Mouse (Mus musculus) cerebellum, postnatal 10 days (tissue): ENCODE measurements at regions not wholly inside any gene's neighbourhood (a gene's known extent, or its start where the extent isn't known, plus 50 kb on each side); places are given as distances from the start of the nearest gene placed in this dataset.

ENCODE experiments used
- DNase-seq, 2 experiments: peaks; one replicate each; pipeline ENCODE4 v3.0.0; 2021; ENCODE audit warnings: mixed read lengths in 2 of 2

DNA sequence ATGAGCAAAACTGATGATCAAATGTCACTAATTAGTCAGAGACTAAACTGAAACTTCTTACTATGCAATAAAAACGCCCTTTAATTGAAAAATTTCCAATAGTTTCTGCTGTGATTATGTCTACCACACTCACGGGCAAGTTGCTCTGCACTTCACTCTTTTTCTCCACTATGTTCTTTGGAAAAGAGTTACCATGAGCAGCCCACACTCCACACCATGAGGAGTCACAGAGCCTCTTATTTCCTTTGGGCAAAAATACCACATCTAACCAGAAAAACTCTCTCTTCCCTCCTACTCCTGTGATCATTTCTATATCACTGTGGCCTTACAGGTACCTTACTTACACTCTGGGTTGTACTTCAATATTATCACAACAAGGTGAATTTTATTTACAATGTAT is 174.7 kb downstream of the Gm11361 start:
- no peak for DNase-seq

DNA sequence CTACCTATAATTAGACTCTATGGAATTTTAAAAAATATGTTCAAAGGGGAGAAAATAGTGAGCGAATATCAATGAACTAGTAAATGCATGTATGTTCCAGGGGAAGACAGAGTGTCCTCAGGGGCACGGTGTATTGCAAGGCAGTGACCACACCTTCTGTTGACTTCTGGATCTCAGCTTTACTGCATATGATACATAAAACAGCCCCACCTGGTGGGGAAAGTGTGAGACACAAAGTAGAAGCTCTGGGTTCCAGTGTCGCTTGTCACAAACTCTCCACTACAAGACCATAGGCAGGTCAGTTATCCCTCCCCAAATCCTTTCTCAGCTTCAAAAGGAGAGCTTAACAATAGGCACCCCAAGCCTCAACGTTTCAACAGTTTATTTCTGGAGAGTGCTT is 168.8 kb downstream of the Gm11361 start:
- DNase-seq, result peak; percentile 19 to 25

DNA sequence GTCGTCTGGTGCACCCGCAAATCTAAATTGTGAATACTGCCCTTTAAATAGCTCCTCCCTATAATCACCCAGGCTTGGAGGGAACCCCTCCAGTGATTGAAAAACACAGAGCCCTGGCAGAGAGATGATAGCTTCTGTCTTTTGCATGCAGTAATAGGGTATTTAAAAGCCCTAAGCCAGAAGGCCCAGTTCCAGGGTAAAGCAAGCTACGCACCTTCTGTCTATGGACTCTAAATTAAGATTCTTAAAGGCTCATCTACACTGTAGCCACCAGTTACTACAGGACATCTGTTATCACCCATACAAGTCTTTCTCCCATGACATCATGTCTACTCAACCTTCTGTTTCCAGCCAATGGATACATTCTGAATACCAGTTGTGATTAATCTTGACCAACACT is 167.8 kb downstream of the Gm11361 start:
- peak; percentile 13 to 34 for DNase-seq

DNA sequence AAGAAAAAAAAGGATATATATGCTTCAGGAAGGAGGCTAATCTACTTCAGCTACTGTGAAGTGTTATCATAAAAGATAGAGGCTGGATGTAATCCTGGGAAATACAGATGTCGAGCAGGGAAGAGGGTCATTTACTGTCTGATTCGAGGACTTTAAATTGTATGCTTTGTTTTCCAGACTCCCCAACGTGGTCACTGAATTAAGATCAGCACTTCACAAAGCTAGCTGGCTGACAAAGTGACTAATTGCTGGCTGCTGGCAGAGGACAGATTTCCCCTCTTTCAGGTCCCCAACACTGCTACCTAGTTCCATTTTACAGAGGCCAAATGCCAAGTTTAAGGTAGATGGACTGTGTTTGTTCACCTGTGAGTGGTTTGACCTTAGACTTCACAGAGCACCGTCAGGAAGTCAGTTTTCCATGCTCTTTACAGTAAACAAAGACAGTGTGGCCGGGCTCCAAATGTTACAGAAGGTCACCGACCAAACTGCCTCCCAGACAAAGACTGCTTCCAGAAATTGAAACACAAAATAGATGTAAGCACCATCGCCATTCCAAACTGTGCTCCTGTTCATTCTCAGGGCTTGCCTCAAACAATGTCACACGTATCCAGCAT is 167.2 kb downstream of the Gm11361 start:
- peak; percentile 23 to 26 for DNase-seq

DNA sequence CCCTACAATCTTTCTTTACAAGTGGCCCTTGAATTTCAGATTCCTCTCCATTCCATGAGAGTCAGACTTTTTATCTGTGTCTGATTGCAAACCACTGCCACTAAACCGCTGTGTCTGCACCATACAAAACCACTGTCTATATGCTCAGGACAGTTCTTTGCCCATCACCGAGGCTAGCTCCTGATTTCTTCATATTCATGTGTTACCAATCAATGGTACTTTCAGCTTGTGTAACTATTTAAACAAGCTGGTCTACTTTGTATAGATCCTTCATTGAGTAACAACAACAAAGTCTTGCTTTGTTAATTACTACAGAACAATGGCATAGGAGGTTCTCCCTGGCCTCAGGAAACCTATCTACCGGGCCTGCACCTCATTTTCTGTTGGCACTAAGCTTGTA is 164.0 kb downstream of the Gm11361 start:
- DNase-seq, result no peak

DNA sequence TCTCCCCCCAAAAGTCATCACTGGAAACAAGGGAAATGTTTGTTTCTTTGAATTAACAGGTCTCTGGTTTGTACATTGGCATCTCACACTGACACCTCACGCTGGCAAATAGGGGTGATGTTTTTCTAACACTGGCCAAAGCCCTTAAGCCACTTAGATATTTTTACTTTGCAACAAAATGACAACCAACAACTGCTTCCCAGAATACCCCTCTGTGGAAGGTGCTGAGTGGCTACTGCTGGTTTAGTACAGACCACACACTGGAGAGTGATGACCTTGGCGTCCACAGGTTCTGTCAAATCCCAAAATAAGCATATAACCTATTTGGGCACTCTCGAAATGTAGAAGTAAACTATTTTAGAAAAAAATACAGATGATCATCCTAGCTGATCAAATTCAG is 163.3 kb downstream of the Gm11361 start:
- no peak for DNase-seq

DNA sequence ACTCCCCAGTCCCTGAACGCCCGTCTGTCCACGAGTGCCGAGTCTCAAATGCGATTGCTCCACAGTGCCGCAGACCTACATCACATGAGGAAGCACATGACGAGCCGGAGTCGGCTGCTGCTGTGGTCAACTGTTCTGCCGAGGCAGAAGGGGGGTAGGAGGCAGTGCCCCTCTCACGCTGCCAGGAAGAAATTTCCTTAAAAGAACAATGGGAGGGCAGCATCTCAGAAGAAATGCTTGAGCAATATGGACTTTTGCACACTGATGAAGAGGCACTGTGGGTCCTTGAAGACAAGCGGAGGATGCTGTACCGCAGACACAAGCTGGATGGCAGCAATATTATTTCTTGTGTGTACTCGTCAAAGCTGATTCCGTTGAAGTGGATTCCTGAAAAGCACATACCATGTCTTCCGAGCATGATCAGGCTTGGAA is 162.6 kb downstream of the Gm11361 start:
- peak; percentile 82 for DNase-seq

DNA sequence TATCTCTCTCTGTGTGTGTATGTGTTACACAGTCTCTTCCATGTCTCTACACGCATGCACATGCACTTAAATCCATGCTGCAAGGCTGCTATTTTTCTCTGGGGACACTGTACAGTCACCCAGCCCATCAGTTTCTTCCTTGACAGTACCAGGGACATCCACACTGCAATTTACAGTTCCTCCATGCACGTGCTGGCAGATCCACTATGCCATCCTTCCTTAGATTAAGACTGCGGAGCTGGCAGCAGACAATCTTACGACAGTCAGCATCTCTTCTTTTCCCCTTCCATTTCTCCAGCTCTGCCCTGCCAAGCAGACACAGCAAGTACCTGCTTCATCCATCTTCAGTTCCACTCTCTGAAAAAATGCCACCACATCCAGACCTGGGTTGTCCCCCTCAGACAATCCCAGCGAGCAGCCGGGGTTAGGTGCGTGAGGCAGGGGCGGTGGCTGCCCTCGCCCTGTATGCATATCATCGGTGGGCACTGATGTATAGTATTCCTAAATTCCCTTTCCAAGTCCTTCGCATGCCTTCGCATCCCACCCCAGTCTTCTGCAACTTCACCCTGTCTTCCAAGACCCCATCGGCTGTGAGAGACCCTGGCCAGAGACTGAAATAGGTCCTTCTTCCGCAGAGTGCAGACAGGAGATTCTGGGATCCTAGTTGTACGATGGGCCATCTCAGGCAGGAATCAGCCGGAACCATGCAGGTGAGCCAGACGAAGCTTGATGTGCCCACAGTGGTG is 161.8 kb downstream of the Gm11361 start:
- peak; percentile 25 to 51 for DNase-seq

DNA sequence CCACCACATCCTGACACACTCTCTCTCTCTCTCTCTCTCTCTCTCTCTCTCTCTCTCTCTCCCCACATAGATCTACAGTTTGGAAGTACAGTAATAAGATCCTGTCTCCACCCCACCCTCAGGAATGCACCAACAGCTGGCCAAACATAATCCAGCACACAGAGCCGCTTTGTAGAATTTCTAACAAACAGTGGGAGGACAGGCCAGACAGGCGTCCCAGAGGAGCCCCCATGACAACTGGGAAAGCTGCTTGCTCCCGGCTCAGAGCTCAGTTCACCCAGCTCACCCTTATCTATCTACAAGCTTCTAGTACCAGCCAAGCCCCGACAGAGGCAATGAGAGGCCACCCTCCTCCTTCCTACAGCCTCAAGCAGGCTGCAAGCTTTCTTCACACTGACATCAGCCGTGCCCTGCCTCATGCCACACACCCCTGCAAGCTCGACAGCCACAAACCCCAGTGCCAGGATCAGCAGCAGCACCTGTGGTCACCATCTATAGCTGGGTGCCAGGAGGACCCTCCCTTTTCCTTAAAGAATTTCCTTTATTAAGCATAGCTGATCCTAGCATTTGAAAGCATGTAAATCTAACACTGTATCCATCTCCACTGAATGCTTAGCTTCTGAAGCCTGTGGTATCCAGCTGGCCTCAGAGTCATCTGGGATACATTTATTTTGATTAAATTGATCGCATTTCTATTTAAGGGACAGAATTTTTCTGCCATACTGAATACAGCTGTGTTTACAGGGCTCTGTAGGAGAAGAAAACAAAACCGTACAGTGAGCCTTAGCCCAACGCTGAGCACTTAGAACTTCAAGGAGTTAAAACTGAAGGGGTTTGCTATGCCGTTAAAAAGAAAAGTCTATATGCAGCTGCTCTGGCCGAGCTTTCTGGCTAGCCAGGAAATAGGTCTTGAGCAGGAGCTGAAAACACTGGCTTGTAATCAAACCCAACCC is 160.9 kb downstream of the Gm11361 start:
- DNase-seq, result peak; percentile 50 to 55

DNA sequence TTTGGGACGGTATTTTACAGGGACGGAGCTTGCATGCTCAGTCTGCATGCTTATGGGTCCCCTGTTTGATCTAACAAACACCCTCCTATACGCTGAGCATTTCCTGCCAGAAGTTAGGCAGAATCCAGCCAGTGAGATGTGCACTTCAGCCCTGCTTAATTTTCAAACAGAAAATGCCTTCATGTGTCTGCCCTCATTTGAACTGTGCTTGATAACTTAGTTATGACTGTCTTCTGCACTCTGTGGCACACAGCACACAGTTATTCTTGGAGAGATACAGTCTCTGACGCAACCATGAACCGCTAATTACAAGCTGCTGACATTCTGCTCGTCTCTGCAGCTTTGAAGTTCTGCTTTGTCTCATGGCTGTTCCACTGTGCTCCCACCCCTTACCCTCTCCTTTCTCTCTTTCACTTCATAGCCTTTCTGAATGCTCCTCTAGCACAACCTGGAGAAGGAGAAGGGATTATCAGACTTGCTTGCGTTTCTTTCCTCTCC is 160.2 kb downstream of the Gm11361 start:
- DNase-seq, result peak; percentile 37 to 54

DNA sequence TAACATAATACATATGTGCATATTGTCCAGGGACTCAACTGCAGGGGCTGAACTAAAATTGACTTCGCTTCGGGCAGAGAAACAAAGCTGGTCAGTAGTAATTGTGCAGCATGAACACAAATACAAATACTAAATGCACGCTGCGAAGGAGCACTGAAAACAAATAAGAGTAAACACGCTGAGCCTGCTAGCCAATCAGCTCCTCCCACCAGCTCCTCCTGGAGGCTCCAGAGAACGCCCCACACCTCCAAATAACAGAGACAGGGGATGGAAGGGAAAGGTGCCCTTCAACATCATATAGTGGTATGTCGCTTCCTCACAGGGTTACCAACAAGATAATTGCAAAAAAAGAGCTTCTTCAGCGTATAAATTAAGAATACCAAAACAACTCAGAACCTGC is 159.6 kb downstream of the Gm11361 start:
- DNase-seq, result peak; percentile 68 to 70

DNA sequence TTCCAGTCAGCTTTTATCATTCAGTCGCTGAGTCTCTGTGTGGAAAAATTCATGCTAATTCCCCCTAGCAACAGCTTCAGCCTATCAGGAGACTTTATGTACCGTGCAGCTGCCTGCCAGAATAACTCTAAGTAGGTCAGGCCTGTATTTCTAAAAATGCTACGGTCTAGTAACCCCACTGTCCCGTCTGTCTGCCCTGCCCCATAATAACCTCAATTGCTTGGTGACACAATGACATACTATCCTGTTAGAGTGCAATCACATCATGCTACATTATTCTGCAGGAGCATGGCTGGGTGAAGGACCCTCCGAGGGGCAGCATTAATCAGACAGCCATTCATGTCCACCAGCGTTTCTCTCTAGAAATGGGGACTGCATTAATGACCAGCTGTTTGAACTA is 158.9 kb downstream of the Gm11361 start:
- DNase-seq, result peak; percentile 56 to 71

DNA sequence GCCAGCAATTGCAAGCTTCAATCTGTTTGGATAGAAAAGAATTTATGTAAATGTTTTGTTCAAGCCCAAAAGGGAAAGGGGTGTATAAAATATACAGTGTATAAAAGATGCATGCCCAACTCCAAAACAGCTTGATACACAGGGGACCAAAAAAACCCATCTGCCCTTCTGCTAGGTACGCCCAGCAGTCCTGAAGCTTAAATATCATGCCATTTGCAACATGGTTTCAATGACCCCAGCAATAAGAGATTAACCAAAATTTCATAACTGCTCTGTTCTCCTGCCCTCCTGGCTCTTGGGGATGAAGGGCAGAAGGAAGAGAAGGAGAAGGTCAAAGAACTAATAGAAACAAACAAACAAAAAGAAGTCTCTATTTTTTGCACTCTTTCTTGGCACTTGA is 158.4 kb downstream of the Gm11361 start:
- peak; percentile 29 to 53 for DNase-seq

DNA sequence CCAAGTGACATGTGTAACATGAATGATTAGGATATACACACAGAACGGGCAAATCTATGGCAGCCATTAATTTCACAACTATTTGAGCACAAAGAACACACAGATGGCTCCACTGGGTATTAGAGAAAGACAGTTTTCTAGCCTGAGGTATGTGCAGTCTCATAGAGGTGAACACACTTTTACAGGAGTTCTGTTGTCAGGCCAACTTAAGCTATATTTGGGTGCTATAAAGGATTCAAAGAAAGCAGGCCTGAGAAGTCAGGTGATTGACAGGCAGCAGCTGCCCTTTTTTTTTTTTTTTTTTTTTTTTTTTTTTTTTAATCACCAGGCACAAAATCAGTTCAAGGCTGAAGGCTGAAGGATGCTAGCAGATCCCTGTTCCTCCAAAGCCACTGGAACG is 153.0 kb downstream of the Gm11361 start:
- no peak for DNase-seq

DNA sequence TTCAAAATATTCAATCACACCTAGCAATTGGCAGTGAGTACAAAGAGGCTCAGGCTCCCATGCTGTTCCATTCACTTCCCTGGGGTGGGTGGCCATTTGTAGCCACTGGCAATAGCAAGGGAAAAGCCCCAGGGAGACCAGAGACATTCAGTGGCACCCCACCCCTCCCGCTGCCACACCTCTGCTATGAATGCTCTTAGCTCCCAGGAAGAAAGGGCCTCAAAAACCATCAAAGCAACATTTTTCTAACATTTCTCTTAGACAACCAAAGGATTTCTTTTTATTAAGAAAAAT is 152.2 kb downstream of the Gm11361 start:
- no peak for DNase-seq

DNA sequence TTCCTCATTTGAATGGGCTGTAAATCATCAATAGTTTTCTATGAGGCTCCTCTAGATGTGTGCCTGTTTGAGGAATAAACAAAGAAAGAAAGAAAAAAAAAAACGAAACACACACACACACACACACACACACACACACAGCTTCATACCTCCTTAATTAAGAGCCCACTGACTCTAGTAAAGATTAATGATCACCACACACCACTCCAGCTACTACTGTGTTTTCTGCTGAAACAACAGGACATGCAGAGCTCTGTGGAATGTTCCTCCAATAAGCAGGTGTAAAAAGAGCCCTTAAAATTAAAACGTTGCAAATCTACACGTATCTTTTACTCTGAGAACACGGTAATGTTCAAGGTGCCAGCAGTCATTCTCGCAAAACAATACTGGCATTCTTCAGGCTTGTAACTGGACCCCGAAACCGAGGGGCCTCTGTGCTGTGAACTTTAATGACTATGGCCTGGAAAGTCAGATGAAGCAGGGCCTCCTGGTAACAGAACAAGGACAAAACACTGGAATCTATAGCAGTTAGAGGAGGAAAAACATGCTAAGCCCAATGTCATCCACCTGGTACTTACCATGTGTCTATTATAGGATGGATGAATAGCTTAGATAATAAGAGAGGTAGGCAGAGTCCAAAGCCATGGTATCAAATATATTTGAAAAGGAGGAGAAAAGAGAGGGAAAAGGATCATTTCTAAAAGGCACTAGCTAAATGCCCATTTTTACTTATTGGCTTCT is 151.7 kb downstream of the Gm11361 start:
- DNase-seq, result no peak

DNA sequence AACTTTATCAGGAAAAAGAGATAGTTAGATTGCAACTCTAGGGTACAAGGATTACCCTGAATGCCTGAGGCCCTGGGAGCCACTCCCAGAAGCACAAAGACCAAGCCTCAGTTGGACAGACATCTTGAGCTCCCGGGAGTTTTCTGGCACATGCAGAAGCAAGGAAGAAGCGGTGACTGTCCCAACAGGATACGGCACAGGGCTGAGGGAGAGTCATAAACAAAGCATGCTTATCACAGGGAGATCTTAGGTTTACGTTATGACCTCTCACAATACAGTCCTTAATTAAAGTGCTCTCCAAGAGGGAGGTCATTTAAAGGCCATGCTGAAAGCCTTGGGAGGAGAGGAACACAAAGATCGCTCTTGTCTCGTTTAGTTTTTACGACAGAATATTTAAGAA is 143.1 kb downstream of the Gm11361 start:
- no peak for DNase-seq
